In genomic region chr6:58964565-58964964, GRCm38 (mm10) we compare ENCODE assay signal across 20 mouse cellular contexts. TPM values are rescaled to one million over a fixed set of nuclear protein-coding genes. Genes with fewer than 3 reads are reported as not detected.
A peak's percentile ranks its signal among the peaks of the same experiment; 100 is the strongest.
DNase-seq lines count a peak whose midpoint lies in the region; ATAC-seq and TF ChIP-seq lines count a peak whose summit lies in the region.
"Had no signal": no experiment of that assay in that cellular context is flagged by ENCODE, and none has a peak within 500 bp of the region (broad histone marks: within the 10 kb centered on the region; RNA-seq: fewer than 3 reads in every experiment).

No protein-coding gene starts in this region.

- no peak for DNase-seq in cerebellum, adult 9-10 months
- DNase-seq in cerebellum, postnatal 10 days: peak; percentile 16 to 54
- DNase-seq in cerebellum, adult 9-11 months: no peak
- no peak for DNase-seq in layer of hippocampus, adult 2 months (ENCODE audit: low spot score in 2 of 2)
- DNase-seq in layer of hippocampus, adult 11-12 months (ENCODE audit: low spot score): no peak
- DNase-seq in brain, adult 2 months (ENCODE audit: low read depth, low spot score): peak; percentile 53
- DNase-seq: adrenal gland, adult 8-10 months; adrenal gland, postnatal 36 days; B cell, adult 2 months; forebrain, postnatal 0 days; gastrocnemius, postnatal 36 days; heart, adult 11 months; heart, postnatal 36 days had no signal

- peak overlapping the region; percentile 80 for H3K27ac ChIP-seq in layer of hippocampus, adult 2 months
- H3K27ac ChIP-seq: forebrain, embryonic 13.5 days; heart, embryonic 13.5 days had no signal

- H3K4me3 ChIP-seq in layer of hippocampus, adult 2 months: no peak overlapping the region
- H3K4me3 ChIP-seq: embryonic facial prominence, embryonic 10.5 days; forebrain, embryonic 13.5 days; heart, embryonic 13.5 days; hindbrain, embryonic 12.5 days had no signal

- TF ChIP-seq CTCF in layer of hippocampus, adult 2 months (conservative IDR thresholded peaks at IDR 0.05): no peak

- 0 out of 2 replicates have a peak, but pooled peaks have one; percentile 0 for ATAC-seq in cerebellum, adult (ENCODE audit: insufficient number of reproducible peaks, low FRiP score, low TSS enrichment)
- ATAC-seq: CD4-positive, CD25-positive, alpha-beta regulatory T cell, adult 4 months; forebrain, postnatal 0 days had no signal

RNA-seq across cellular contexts. Expression of gene Nap1l5, which starts 57.7 kb away (rescaled TPM):
- total RNA-seq in layer of hippocampus, adult 2 months (2021): 100 to 1,000 TPM; 229 to 242 TPM
- total RNA-seq: G1E; gastrocnemius, postnatal 36 days had no signal

RNA-seq across cellular contexts. Expression of gene Fam13a, which starts 59.8 kb away (rescaled TPM):
- 10 to 100 TPM; 17.5 to 17.9 TPM for total RNA-seq in layer of hippocampus, adult 2 months (2021)

Comparison
In these comparisons a context has a peak if more than half of its experiments do, and no peak if none do; other contexts are left out.
1. DNase-seq: peak in cerebellum, postnatal 10 days (2 of 2) and brain, adult 2 months (single experiment); none in cerebellum, adult 9-10 months (single experiment), cerebellum, adult 9-11 months (single experiment), layer of hippocampus, adult 2 months (0 of 2) and layer of hippocampus, adult 11-12 months (single experiment).